In genomic region chr10:74966850-74967451, GRCm38 (mm10) we compare ENCODE assay signal across 8 mouse cellular contexts. TPM values are rescaled to one million over a fixed set of nuclear protein-coding genes. Genes with fewer than 3 reads are reported as not detected.
A peak's percentile ranks its signal among the peaks of the same experiment; 100 is the strongest.
DNase-seq lines count a peak whose midpoint lies in the region; ATAC-seq lines count a peak whose summit lies in the region.

Gnaz (plus strand) TSS chr10:74967177.

- DNase-seq in adrenal gland, adult (ENCODE audit: inconsistent age in 2 of 2, low spot score in 1 of 2) = peak; percentile 98 to 99
- peak; percentile 99 for DNase-seq in embryo, embryonic 10 days (ENCODE audit: low spot score)
- peak; percentile 95 for DNase-seq in gastrocnemius, postnatal 25 days
- peak; percentile 96 to 99 for DNase-seq in left cerebral cortex, adult 9 months (ENCODE audit: low spot score in 2 of 2)
- peak; percentile 99 for DNase-seq in right cerebral cortex, postnatal 10 days (ENCODE audit: low spot score in 2 of 2)
- DNase-seq in urinary bladder, postnatal 14 days (ENCODE audit: low spot score) = peak; percentile 96

- ATAC-seq in inflammation-experienced regulatory T-cells, adult 6 months = peak; percentile 92
- peak; percentile 95 for ATAC-seq in megakaryocyte progenitor cell, adult 5-6 weeks (replicated peaks; ENCODE audit: poor library complexity)

RNA-seq across cellular contexts. Expression of gene Gnaz, which starts in this region (rescaled TPM):
- total RNA-seq in gastrocnemius, postnatal 25 days (2021) = under 1 TPM; 0.24 to 0.26 TPM
- polyA plus RNA-seq in inflammation-experienced regulatory T-cells, adult 6 months (2017; shearing (Covaris generic)) = not detected
- total RNA-seq in megakaryocyte progenitor cell, adult 5-6 weeks (2015) = 0.17 TPM in 1 of 2 replicates, not detected in the other
- 0.12 and 0.27 TPM in 2 replicates for total RNA-seq in megakaryocyte progenitor cell, adult 5-6 weeks (2017)

Comparison
In these comparisons a context has a peak if more than half of its experiments do, and no peak if none do; other contexts are left out.
1. Peak in every context shown above with its lines: DNase-seq and ATAC-seq.
2. Peak in DNase-seq in gastrocnemius, postnatal 25 days; RNA of the gene not detected or under 1 TPM.
3. Peak in ATAC-seq in inflammation-experienced regulatory T-cells, adult 6 months; RNA of the gene not detected or under 1 TPM.
4. Peak in ATAC-seq in megakaryocyte progenitor cell, adult 5-6 weeks; RNA of the gene not detected or under 1 TPM.